Mouse (Mus musculus) testis, adult 2 months (tissue): Measurements from ENCODE around the gene Cog4.

Source experiments
- CTCF ChIP-seq: fragments of 200-500 bp; IDR thresholded peaks from 2 replicates; pipeline ENCODE4 v1.5.1; 2012; ENCODE audit warnings: low read depth, mild to moderate bottlenecking, inconsistent platforms, low read length, moderate library complexity; ENCODE audit not compliant: control insufficient read depth, insufficient read depth, insufficient replicate concordance
- POLR2A ChIP-seq: fragments of 200-500 bp; IDR thresholded peaks from 2 replicates; pipeline ENCODE4 v1.6.1; 2012; ENCODE audit warnings: low read depth, mild to moderate bottlenecking, inconsistent platforms, low read length, moderate library complexity; ENCODE audit not compliant: control insufficient read depth

GRCm38 (mm10) chr8:110889904-110890470, 43.6 kb downstream of the Cog4 start:
- TF ChIP-seq CTCF, result no peak
- no peak for TF ChIP-seq POLR2A
